Mouse (Mus musculus): ENCODE measurements around the gene Rgcc. TPM values are rescaled to one million over a fixed set of nuclear protein-coding genes. Genes with fewer than 3 reads are reported as not detected.

Gene Rgcc
- 55.8 and 69.6 TPM in 2 replicates for polyA plus RNA-seq (2016; fragmentation: Nextera tagmentation; extraction: Ambion mirVana)

DNA sequence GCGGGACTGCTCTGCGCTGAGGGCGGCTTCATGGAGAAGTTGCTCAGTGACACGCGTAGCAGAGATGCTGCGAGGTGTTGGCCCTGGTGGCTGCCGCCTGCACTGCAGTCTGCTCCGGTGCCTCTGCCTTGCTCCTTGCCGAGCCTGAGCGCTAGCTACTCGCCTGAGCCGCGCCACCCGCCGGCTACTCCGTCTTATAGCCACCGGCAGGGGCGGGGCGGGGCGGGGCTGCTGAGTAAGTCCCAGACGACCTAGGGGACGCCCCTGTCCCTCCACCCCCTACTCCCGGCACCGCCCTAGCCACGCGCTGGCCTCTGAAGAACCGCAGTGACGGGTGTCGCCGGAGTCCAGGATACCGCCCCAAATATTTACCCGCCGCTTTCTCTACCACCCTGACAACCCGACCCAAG, at the start of gene Rgcc:
Rgcc (minus strand) TSS at position 180 of the 410 bp plus-strand sequence.
- Histone ChIP-seq H3K27me3 (replicated peaks) (peaks cover 27% of the 10 kb centered on the region), H3K9me3 (no peaks in the 10 kb centered on the region), H3K4me3 (peak within 1 kb of the TSS; percentile 50), H3K27ac (no peak within 1 kb of the TSS), H3K36me3 (no peaks in the 10 kb centered on the region), H3K4me2 (replicated peaks) (peak within 1 kb of the TSS; percentile 98), H3K9ac (peak within 1 kb of the TSS; percentile 62), H3K4me1 (peaks cover 14% of the 10 kb centered on the region)
- WGBS = under 1% methylated on average over 34 of the region's 34 CpGs
- peak; percentile 98 for ATAC-seq (ENCODE audit: low FRiP score, low read depth)

DNA sequence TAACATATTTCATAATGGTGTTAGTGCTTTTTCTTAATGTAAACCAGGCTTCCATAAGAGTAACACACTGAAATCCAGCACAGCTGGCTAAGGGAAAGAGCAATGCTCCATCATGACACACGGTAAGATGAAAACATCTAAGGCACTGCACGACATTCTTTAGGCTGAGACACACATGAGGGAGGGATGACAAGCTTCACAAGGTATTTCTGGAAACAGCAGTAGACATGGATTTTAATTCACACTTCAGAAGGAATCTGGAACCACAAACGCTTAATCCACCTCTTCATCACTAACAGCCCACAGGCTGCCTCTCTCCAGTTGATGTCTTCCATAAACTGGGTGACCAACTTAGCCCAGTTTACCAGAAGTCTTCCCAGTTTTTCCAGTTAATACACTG, 44.9 kb upstream of the Rgcc start:
- no peak overlapping the region for H3K27ac ChIP-seq
- no peak overlapping the region for H3K9ac ChIP-seq
- H3K36me3 ChIP-seq = peaks cover 30% of the 10 kb centered on the region
- no peaks in the 10 kb centered on the region for H3K4me1 ChIP-seq
- no peak overlapping the region for H3K4me3 ChIP-seq
- no peak for ATAC-seq (ENCODE audit: low FRiP score, low read depth)
- H3K27me3 ChIP-seq (replicated peaks) = no peaks in the 10 kb centered on the region
- H3K9me3 ChIP-seq = no peaks in the 10 kb centered on the region
- H3K4me2 ChIP-seq (replicated peaks) = no peak overlapping the region
- 95% methylated on average over 3 of the region's 3 CpGs for WGBS

DNA sequence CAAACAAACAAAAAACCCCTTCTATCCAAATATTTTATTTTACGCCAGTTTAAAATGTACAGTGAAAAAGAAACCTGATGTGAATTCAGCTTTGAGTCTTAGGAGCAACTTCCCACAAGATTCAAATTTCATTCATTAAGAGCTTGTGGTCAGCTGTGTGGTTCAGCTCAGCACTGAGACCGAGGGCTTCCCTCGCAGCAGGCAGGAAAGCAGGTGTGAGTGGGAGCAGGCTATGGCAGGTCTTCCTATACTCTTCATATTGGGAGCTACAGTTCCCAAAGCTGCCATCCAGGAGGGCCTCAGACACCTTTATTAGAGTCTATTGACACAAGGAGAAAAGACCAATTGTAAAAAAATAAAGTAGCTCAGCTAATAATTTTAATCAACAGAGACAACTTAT, 34.2 kb upstream of the Rgcc start:
- Histone ChIP-seq H3K27ac (no peak overlapping the region), H3K4me1 (0 out of 2 replicates have a peak, but pooled peaks cover 7% of the 10 kb centered on the region), H3K27me3 (replicated peaks) (no peaks in the 10 kb centered on the region), H3K4me2 (replicated peaks) (no peak overlapping the region), H3K9me3 (no peaks in the 10 kb centered on the region), H3K4me3 (no peak overlapping the region), H3K9ac (no peak overlapping the region), H3K36me3 (peaks cover 36% of the 10 kb centered on the region)
- WGBS = 93% methylated on average over 3 of the region's 3 CpGs
- ATAC-seq (ENCODE audit: low FRiP score, low read depth) = no peak

DNA sequence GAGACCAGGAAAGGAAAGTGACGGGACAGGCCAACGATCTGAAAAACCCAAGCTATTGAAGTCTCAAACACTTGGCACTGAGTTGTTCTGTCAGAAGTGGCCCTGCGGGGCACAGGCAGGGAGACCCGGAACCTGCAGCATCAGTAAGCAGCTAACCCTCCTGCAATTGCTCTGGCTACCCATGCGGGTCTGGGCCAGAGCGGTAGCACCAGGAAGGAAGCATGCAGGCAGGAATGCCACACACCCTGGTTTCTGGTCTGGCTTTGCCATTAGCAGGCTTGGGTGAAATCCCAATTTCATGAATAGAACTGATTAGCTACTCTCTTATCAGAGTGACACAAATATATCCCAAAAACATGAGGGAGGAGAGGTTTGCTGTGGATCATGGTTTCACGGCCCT, 30.5 kb upstream of the Rgcc start:
- H3K27ac ChIP-seq = no peak overlapping the region

DNA sequence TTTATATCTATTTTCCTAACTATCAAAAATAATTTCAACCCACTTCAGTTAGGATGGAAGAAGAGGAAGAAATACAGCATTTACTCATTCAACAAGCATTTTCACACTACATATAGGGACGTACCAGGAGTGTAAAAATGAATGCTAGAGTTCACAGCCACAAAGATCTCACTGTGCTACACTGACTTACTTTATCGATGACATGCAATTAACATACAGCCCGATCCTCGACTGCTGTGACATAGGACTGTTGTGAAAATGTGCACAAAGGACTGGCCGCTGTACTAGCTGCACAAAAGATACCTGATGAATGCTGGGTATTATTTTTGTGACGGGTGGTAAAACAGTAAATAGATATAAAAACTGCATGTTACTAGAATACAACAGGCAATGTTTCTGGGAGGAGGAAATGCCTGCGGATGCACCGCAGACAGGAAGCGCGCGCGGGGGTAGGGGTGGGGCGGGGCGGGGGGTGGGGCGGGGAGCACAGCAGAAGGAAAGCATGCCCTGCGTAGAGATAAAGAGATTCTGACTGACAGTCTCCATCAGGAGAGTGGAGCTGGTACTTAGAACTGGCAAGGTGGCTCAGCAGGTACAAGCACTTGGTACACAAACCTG, 29.6 kb upstream of the Rgcc start:
- peak overlapping the region; percentile 31 for H3K4me2 ChIP-seq (replicated peaks)
- 48% methylated on average over 16 of the region's 16 CpGs for WGBS

More for the DNA sequence above, 30.5 kb upstream of the Rgcc start:
- no peak overlapping the region for H3K4me3 ChIP-seq
- H3K9me3 ChIP-seq = no peaks in the 10 kb centered on the region
- H3K36me3 ChIP-seq = peaks cover 17% of the 10 kb centered on the region
- no peak for ATAC-seq (ENCODE audit: low FRiP score, low read depth)
- H3K4me1 ChIP-seq = 0 out of 2 replicates have a peak, but pooled peaks cover 7% of the 10 kb centered on the region
- WGBS = 74% methylated on average over 7 of the region's 7 CpGs
- H3K4me2 ChIP-seq (replicated peaks) = no peak overlapping the region
- H3K27me3 ChIP-seq (replicated peaks) = no peaks in the 10 kb centered on the region
- H3K9ac ChIP-seq = no peak overlapping the region

DNA sequence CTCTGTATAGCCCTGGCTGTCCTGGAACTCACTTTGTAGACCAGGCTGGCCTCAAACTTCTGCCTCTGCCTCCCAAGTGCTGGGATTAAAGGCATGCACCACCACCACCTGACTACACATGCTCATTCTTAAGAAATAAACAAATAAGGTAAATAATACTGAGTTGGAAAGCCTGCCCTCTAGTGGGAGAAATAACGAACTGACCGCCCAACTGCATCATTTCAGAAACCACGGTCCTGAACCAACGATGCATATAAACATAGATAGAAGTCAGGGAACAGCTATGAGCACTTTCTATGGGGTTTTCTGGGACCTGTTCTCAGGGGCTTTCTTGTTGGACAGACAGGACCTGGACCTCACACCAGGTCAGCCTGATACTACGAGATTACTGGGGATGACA, 25.6 kb upstream of the Rgcc start:
- WGBS = 33% methylated on average over 5 of the region's 5 CpGs
- no peak overlapping the region for H3K27ac ChIP-seq
- 0 out of 2 replicates have a peak, but pooled peaks cover 7% of the 10 kb centered on the region for H3K4me1 ChIP-seq
- H3K36me3 ChIP-seq = no peaks in the 10 kb centered on the region
- H3K9me3 ChIP-seq = no peaks in the 10 kb centered on the region
- no peak overlapping the region for H3K4me2 ChIP-seq (replicated peaks)
- H3K9ac ChIP-seq = no peak overlapping the region
- H3K4me3 ChIP-seq = no peak overlapping the region
- ATAC-seq (ENCODE audit: low FRiP score, low read depth) = no peak
- H3K27me3 ChIP-seq (replicated peaks) = no peaks in the 10 kb centered on the region

More for the DNA sequence above, 29.6 kb upstream of the Rgcc start:
- Histone ChIP-seq H3K4me1 (0 out of 2 replicates have a peak, but pooled peaks cover 7% of the 10 kb centered on the region), H3K4me3 (no peak overlapping the region), H3K9ac (no peak overlapping the region), H3K9me3 (no peaks in the 10 kb centered on the region), H3K27me3 (replicated peaks) (no peaks in the 10 kb centered on the region), H3K27ac (no peak overlapping the region), H3K36me3 (peaks cover 8% of the 10 kb centered on the region)
- 0 out of 2 replicates have a peak, but pooled peaks have one; percentile 50 for ATAC-seq (ENCODE audit: low FRiP score, low read depth)

DNA sequence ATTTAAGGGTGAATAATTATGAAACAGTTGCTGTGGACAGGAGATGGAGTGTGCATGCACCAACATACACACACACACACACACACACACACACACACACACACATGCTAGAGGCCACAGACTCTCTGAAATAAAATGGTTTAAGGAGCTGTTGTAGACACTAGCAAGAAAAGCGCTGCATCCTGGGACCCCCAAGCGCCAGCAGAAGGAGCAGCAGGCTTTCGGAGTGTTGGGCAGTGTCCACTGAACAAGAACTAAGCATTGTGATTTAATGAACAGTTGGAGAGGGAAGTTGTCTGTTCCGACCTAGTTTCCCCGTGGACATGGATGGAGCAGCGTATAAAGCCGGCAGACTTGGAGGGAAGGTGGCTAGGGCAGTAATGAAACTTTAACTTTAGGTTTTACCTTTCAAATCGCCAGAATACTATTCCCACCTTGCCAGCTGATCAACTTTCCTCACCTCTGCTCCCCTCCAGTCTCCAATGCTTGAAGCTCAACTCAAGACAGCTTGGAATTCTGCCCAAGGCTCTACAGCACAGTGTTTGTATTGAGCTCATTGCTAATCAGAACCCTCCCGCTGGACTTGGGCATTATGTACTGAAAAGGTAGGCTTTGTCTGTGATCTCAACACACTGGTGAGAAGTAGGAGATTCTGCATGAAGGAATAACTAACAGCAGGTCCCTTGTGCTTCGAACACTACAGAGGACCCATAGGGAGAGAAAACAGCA, 22.8 kb upstream of the Rgcc start:
- Histone ChIP-seq H3K4me2 (replicated peaks) (no peak overlapping the region), H3K9ac (no peak overlapping the region), H3K27me3 (replicated peaks) (no peaks in the 10 kb centered on the region), H3K36me3 (no peaks in the 10 kb centered on the region), H3K9me3 (no peaks in the 10 kb centered on the region), H3K4me1 (no peaks in the 10 kb centered on the region), H3K4me3 (no peak overlapping the region), H3K27ac (no peak overlapping the region)
- ATAC-seq (ENCODE audit: low FRiP score, low read depth) = no peak
- WGBS = 87% methylated on average over 10 of the region's 10 CpGs

DNA sequence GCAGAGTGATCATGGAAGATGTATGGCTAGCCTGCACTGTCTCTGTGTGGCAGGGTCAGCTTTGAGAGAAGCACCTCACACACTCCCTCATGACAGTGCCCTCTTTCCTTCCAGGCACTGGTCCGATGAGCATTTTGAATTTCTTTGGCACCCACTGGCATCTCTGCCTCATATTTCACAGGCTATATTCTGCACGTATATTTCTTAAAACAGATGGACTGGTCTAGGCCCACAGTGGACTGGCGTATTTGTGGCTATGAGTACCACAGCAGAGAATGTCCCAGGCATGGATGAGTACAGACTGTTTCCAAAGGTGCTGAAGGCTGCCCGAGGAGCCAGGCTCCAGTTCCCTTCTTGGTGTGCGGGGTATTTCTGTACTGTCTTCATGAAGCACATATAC, 20.4 kb upstream of the Rgcc start:
- Histone ChIP-seq H3K4me3 (no peak overlapping the region), H3K4me1 (no peaks in the 10 kb centered on the region), H3K36me3 (no peaks in the 10 kb centered on the region), H3K9ac (no peak overlapping the region), H3K27ac (no peak overlapping the region), H3K27me3 (replicated peaks) (no peaks in the 10 kb centered on the region), H3K9me3 (no peaks in the 10 kb centered on the region), H3K4me2 (replicated peaks) (no peak overlapping the region)
- ATAC-seq (ENCODE audit: low FRiP score, low read depth) = no peak
- 89% methylated on average over 5 of the region's 5 CpGs for WGBS

DNA sequence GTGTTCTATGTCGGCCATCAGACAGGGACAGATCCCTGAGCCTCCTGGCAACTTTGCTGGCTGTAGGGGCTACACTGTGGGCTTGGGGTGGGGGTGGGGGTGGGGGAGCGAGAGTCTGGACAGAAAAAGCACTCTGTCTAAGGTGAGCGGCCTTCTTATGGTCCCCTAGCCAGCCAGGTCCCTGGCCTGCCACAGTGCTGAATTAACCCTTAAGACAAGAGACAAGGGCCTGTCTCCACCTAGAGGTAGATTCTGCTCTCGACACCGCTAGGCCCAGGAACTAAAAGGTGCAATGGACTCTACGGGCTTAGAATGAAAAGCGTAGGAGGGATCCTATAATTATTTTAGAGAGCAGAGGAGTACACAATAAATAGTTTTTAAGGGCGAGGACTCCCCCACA, 19.7 kb upstream of the Rgcc start:
- H3K9me3 ChIP-seq = no peaks in the 10 kb centered on the region
- H3K9ac ChIP-seq = no peak overlapping the region
- H3K4me2 ChIP-seq (replicated peaks) = no peak overlapping the region
- 29% methylated on average over 8 of the region's 8 CpGs for WGBS
- no peak overlapping the region for H3K4me3 ChIP-seq
- ATAC-seq (ENCODE audit: low FRiP score, low read depth) = peak; percentile 61; the same call in 1 of the 2 replicates
- no peak overlapping the region for H3K27ac ChIP-seq
- H3K4me1 ChIP-seq = no peaks in the 10 kb centered on the region
- H3K36me3 ChIP-seq = no peaks in the 10 kb centered on the region
- H3K27me3 ChIP-seq (replicated peaks) = no peaks in the 10 kb centered on the region

DNA sequence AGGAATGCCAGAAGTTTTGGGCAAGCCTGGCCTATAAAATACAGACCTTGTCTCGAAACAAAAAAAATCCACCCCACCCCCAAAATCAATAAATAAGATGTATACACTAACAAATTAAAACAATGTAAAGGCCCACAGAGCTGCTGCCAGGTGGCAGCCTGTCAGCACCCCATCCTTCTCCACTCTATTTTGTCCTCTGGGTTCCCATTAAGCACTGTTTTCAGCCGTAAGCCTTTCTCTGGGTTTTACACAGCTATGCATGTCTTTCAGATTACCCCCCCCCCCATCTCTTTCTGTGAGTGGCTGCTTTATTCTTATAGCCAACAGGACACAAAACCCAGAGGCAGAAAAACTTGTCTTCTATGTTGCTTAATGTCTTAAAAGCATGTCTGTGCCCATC, 16.2 kb upstream of the Rgcc start:
- no peaks in the 10 kb centered on the region for H3K9me3 ChIP-seq
- no peak overlapping the region for H3K9ac ChIP-seq
- H3K27me3 ChIP-seq (replicated peaks) = no peaks in the 10 kb centered on the region
- WGBS = 55% methylated on average over 2 of the region's 2 CpGs
- H3K4me1 ChIP-seq = no peaks in the 10 kb centered on the region
- H3K27ac ChIP-seq = no peak overlapping the region
- ATAC-seq (ENCODE audit: low FRiP score, low read depth) = no peak
- no peak overlapping the region for H3K4me3 ChIP-seq
- no peak overlapping the region for H3K4me2 ChIP-seq (replicated peaks)
- no peaks in the 10 kb centered on the region for H3K36me3 ChIP-seq

DNA sequence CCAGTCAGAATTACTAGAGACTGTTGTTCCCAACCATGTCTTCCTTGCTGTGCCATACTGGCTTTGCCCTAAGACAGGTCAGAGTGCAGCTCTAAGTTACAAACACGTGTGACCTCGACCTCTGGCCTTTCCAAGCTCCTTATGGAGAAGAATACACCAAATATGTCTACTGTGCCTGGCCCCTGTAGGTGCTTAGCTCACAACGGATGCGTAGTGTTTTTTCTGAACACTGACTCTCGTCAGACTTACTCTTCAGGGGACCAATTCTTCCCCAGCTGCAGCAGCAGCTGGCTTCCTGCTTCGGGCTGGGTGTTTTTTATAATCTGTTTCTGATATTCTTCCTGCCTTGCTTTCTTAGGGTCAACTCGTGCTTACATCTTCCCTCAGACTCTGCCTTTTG, 14.4 kb upstream of the Rgcc start:
- no peaks in the 10 kb centered on the region for H3K4me1 ChIP-seq
- H3K4me2 ChIP-seq (replicated peaks) = no peak overlapping the region
- 68% methylated on average over 7 of the region's 7 CpGs for WGBS
- H3K27me3 ChIP-seq (replicated peaks) = no peaks in the 10 kb centered on the region
- no peak overlapping the region for H3K9ac ChIP-seq
- no peak for ATAC-seq (ENCODE audit: low FRiP score, low read depth)
- no peaks in the 10 kb centered on the region for H3K9me3 ChIP-seq
- no peak overlapping the region for H3K27ac ChIP-seq
- no peaks in the 10 kb centered on the region for H3K36me3 ChIP-seq
- no peak overlapping the region for H3K4me3 ChIP-seq

DNA sequence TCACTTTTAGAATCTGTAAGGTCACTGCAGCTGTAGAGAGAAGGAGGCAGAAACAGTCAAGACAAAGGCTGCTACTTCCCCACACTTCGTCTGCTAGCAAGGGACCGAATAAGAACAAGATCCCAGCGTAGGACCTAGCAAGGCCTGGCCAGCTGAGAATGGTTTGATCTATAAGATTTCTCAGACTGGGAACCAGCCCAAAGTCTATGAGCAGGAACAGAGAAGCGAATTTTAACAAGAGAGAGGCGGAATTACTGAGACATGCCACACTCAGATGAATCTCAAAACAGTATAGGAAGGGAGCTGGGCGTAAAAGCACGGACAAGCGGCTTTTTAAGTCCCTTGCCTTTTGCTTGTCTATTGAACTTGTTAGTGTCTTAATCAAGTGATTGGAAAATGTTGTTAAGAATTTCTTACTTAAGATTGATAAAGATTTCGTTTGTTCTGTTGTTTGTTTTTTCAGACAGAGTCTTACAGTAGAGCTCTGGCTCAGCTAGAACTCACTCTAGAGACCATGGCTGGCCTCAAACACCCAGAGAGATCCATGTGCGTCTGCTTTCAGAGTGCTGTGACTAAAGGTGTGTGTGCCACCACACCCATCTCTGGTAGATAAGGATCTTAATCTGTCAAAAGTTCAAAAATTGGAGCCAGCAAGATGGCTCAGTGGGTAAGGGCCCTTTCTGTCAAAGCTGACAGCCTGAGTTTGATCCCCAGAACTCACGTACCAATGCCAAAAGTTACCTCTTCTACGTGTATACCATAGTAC, 13.0 kb upstream of the Rgcc start:
- H3K9me3 ChIP-seq = no peaks in the 10 kb centered on the region
- WGBS = 86% methylated on average over 12 of the region's 12 CpGs
- H3K4me1 ChIP-seq = no peaks in the 10 kb centered on the region
- no peak overlapping the region for H3K4me3 ChIP-seq
- H3K27me3 ChIP-seq (replicated peaks) = no peaks in the 10 kb centered on the region
- no peak overlapping the region for H3K4me2 ChIP-seq (replicated peaks)
- no peaks in the 10 kb centered on the region for H3K36me3 ChIP-seq
- no peak overlapping the region for H3K27ac ChIP-seq
- H3K9ac ChIP-seq = no peak overlapping the region
- no peak for ATAC-seq (ENCODE audit: low FRiP score, low read depth)
